Mouse (Mus musculus): ENCODE results near the gene Unc5b. TPM values are rescaled to one million over a fixed set of nuclear protein-coding genes. Genes with fewer than 3 reads are reported as not detected.

Unc5b gene
- polyA plus RNA-seq, 1 experiment from 2014 or later, result 4.2 TPM

- DNase-seq (ENCODE audit: low spot score) (no peak), ATAC-seq (replicated peaks; ENCODE audit: low FRiP score) (no peak)
- Histone ChIP-seq H3K9ac (ENCODE audit: low read depth, low read length) (no peak overlapping the region), H3K27me3 (replicated peaks; ENCODE audit: control insufficient read depth, insufficient read depth, low read length) (no peaks in the 10 kb centered on the region), H3K27ac (ENCODE audit: low read depth, low read length) (no peak overlapping the region), H3K4me3 (ENCODE audit: low read depth, low read length) (no peak overlapping the region), H3K9me3 (ENCODE audit: control insufficient read depth, low read length) (no peaks in the 10 kb centered on the region), H3K36me3 (ENCODE audit: control insufficient read depth, insufficient read depth, low read length) (no peaks in the 10 kb centered on the region), H3K4me1 (replicated peaks; ENCODE audit: control insufficient read depth, insufficient read depth, low read length) (peaks cover 7% of the 10 kb centered on the region; the same call in 1 of the 2 replicates), H3K4me2 (no peak overlapping the region)
- 75% methylated on average over 8 of the region's 8 CpGs for WGBS
Observed at GRCm38 (mm10) chr10:60733471-60733870, 97.9 kb downstream of the Unc5b start.

DNA sequence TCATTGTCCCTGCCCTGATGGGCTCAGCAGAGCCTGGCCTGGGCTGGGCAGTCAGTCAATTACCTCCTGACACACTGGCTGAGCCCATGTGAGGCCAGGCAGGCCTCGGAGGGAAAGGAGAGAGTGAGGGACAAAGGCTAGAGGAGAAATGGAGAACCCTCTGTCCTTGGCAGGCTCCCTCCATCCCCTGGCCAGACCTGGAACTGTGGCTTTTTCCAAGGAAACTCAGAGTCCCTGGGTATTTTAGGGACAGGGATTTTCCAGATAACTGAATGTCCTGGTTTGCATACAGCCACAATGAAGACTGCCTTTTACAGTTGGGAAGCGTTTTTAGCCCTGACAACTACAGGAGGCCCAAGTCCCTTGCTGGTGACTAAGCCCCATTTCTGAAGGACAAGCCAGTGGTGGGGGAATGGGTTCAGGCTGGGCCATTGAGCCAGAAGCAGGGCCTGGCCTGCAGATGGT is 99.0 kb downstream of the Unc5b start:
- Histone ChIP-seq H3K4me3 (ENCODE audit: low read depth, low read length) (no peak overlapping the region), H3K27me3 (replicated peaks; ENCODE audit: control insufficient read depth, insufficient read depth, low read length) (no peaks in the 10 kb centered on the region), H3K9ac (ENCODE audit: low read depth, low read length) (no peak overlapping the region), H3K27ac (ENCODE audit: low read depth, low read length) (no peak overlapping the region), H3K4me1 (replicated peaks; ENCODE audit: control insufficient read depth, insufficient read depth, low read length) (peaks cover 7% of the 10 kb centered on the region; the same call in 1 of the 2 replicates), H3K4me2 (no peak overlapping the region), H3K36me3 (ENCODE audit: control insufficient read depth, insufficient read depth, low read length) (no peaks in the 10 kb centered on the region), H3K9me3 (ENCODE audit: control insufficient read depth, low read length) (no peaks in the 10 kb centered on the region)
- DNase-seq (ENCODE audit: low spot score), result no peak
- WGBS, result 54% methylated on average over 2 of the region's 2 CpGs
- no peak for ATAC-seq (replicated peaks; ENCODE audit: low FRiP score)

GRCm38 (mm10) chr10:60731742-60732141 is 99.6 kb downstream of the Unc5b start:
- H3K9me3 ChIP-seq (ENCODE audit: control insufficient read depth, low read length), result no peaks in the 10 kb centered on the region
- DNase-seq (ENCODE audit: low spot score) (no peak), ATAC-seq (replicated peaks; ENCODE audit: low FRiP score) (no peak)
- H3K4me2 ChIP-seq, result no peak overlapping the region
- H3K4me3 ChIP-seq (ENCODE audit: low read depth, low read length), result no peak overlapping the region
- no peaks in the 10 kb centered on the region for H3K27me3 ChIP-seq (replicated peaks; ENCODE audit: control insufficient read depth, insufficient read depth, low read length)
- H3K9ac ChIP-seq (ENCODE audit: low read depth, low read length), result no peak overlapping the region
- H3K36me3 ChIP-seq (ENCODE audit: control insufficient read depth, insufficient read depth, low read length), result no peaks in the 10 kb centered on the region
- peaks cover 7% of the 10 kb centered on the region; the same call in 1 of the 2 replicates for H3K4me1 ChIP-seq (replicated peaks; ENCODE audit: control insufficient read depth, insufficient read depth, low read length)
- no peak overlapping the region for H3K27ac ChIP-seq (ENCODE audit: low read depth, low read length)
- WGBS, result 43% methylated on average over 5 of the region's 5 CpGs

DNA sequence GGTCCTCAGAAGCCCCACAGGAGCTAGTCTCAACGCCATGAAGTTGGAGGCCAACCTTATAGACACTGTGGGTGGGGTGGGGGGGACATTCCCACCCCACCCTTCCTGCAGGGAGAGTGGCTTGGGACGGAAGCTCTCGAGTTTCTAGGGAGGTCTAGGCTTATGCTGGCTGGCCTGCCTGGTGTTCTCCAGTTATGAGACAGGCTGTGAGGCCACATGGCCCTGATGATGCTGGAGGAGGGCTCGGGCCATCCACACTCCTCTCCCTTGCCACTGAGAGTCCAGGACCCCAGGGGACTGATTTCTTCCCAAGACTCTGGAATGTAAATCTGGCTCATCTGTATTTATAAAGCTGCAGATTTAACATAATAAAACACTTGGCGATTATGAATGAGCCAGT is 104.1 kb downstream of the Unc5b start:
- DNase-seq (ENCODE audit: low spot score), result no peak
- no peak overlapping the region for H3K9ac ChIP-seq (ENCODE audit: low read depth, low read length)
- no peaks in the 10 kb centered on the region; the same call in 1 of the 2 replicates for H3K36me3 ChIP-seq (ENCODE audit: control insufficient read depth, insufficient read depth, low read length)
- no peak overlapping the region for H3K27ac ChIP-seq (ENCODE audit: low read depth, low read length)
- no peaks in the 10 kb centered on the region for H3K27me3 ChIP-seq (replicated peaks; ENCODE audit: control insufficient read depth, insufficient read depth, low read length)
- H3K4me3 ChIP-seq (ENCODE audit: low read depth, low read length), result no peak overlapping the region
- H3K4me2 ChIP-seq, result no peak overlapping the region
- H3K9me3 ChIP-seq (ENCODE audit: control insufficient read depth, low read length), result no peaks in the 10 kb centered on the region
- 47% methylated on average over 5 of the region's 5 CpGs for WGBS
- peaks cover 3% of the 10 kb centered on the region; the same call in 1 of the 2 replicates for H3K4me1 ChIP-seq (replicated peaks; ENCODE audit: control insufficient read depth, insufficient read depth, low read length)
- ATAC-seq (replicated peaks; ENCODE audit: low FRiP score), result no peak

GRCm38 (mm10) chr10:60726896-60727295 is 104.5 kb downstream of the Unc5b start:
- Histone ChIP-seq H3K9me3 (ENCODE audit: control insufficient read depth, low read length) (no peaks in the 10 kb centered on the region), H3K36me3 (ENCODE audit: control insufficient read depth, insufficient read depth, low read length) (no peaks in the 10 kb centered on the region; the same call in 1 of the 2 replicates), H3K4me1 (replicated peaks; ENCODE audit: control insufficient read depth, insufficient read depth, low read length) (peaks cover 3% of the 10 kb centered on the region; the same call in 1 of the 2 replicates), H3K4me2 (no peak overlapping the region), H3K4me3 (ENCODE audit: low read depth, low read length) (no peak overlapping the region), H3K27me3 (replicated peaks; ENCODE audit: control insufficient read depth, insufficient read depth, low read length) (no peaks in the 10 kb centered on the region), H3K27ac (ENCODE audit: low read depth, low read length) (no peak overlapping the region), H3K9ac (ENCODE audit: low read depth, low read length) (no peak overlapping the region)
- DNase-seq (ENCODE audit: low spot score) (no peak), ATAC-seq (replicated peaks; ENCODE audit: low FRiP score) (no peak)
- WGBS, result 52% methylated on average over 3 of the region's 3 CpGs

- no peak for ATAC-seq (replicated peaks; ENCODE audit: low FRiP score)
- Histone ChIP-seq H3K4me3 (ENCODE audit: low read depth, low read length) (no peak overlapping the region), H3K36me3 (ENCODE audit: control insufficient read depth, insufficient read depth, low read length) (no peaks in the 10 kb centered on the region; the same call in 1 of the 2 replicates), H3K27ac (ENCODE audit: low read depth, low read length) (no peak overlapping the region), H3K9ac (ENCODE audit: low read depth, low read length) (no peak overlapping the region), H3K4me1 (replicated peaks; ENCODE audit: control insufficient read depth, insufficient read depth, low read length) (no peaks in the 10 kb centered on the region), H3K9me3 (ENCODE audit: control insufficient read depth, low read length) (no peaks in the 10 kb centered on the region), H3K4me2 (no peak overlapping the region), H3K27me3 (replicated peaks; ENCODE audit: control insufficient read depth, insufficient read depth, low read length) (no peaks in the 10 kb centered on the region)
- WGBS, result 65% methylated on average over 6 of the region's 6 CpGs
- no peak for DNase-seq (ENCODE audit: low spot score)
Observed at GRCm38 (mm10) chr10:60724496-60724895, 106.9 kb downstream of the Unc5b start.

DNA sequence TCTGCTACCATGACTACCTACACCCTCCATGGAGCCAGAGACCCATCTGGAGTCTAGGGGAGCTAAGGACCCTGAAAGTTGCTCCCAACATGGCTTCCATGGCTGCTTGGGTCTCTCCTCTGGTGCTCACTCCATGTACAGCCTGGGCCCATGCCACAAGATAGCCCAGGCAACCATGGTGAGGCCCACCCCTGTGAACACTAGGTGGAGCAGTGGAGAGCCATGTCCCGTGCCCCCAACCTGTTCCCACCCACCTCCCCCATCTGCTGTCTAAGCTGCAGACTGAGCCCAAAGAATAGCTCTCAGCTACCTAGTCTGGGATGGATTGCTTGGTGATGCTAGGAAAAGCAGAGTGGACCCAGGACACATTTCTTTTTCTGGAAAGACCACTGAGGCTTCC is 108.0 kb downstream of the Unc5b start:
- H3K4me2 ChIP-seq, result no peak overlapping the region
- no peaks in the 10 kb centered on the region for H3K4me1 ChIP-seq (replicated peaks; ENCODE audit: control insufficient read depth, insufficient read depth, low read length)
- no peak overlapping the region for H3K4me3 ChIP-seq (ENCODE audit: low read depth, low read length)
- no peaks in the 10 kb centered on the region for H3K27me3 ChIP-seq (replicated peaks; ENCODE audit: control insufficient read depth, insufficient read depth, low read length)
- DNase-seq (ENCODE audit: low spot score), result no peak
- ATAC-seq (replicated peaks; ENCODE audit: low FRiP score), result no peak
- H3K9ac ChIP-seq (ENCODE audit: low read depth, low read length), result no peak overlapping the region
- H3K36me3 ChIP-seq (ENCODE audit: control insufficient read depth, insufficient read depth, low read length), result no peaks in the 10 kb centered on the region; the same call in 1 of the 2 replicates
- no peaks in the 10 kb centered on the region for H3K9me3 ChIP-seq (ENCODE audit: control insufficient read depth, low read length)
- H3K27ac ChIP-seq (ENCODE audit: low read depth, low read length), result no peak overlapping the region
- WGBS, result 35% methylated on average over 1 of the region's 1 CpGs

DNA sequence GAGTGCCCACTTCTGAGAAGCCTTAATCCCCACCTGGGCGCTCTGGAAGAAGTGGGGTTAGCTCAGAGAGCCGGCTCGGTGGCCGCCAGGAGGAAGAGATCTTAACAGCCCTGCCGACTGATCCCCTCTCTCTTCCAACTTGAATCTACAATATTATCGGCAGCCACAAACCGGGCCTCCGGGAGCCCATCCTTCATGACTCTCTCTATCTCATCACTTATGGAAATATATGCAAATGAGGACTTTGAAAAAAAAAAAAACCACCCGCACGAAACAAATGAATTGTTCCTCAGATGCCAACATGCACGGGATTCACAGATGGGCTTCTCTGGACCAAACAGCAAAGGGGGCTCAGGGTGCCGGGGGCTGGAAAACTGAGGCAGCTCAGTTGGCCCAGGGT is 109.7 kb downstream of the Unc5b start:
- ATAC-seq (replicated peaks; ENCODE audit: low FRiP score) (no peak), DNase-seq (ENCODE audit: low spot score) (no peak)
- H3K36me3 ChIP-seq (ENCODE audit: control insufficient read depth, insufficient read depth, low read length), result no peaks in the 10 kb centered on the region; the same call in 1 of the 2 replicates
- no peaks in the 10 kb centered on the region for H3K9me3 ChIP-seq (ENCODE audit: control insufficient read depth, low read length)
- no peaks in the 10 kb centered on the region for H3K27me3 ChIP-seq (replicated peaks; ENCODE audit: control insufficient read depth, insufficient read depth, low read length)
- no peak overlapping the region for H3K4me2 ChIP-seq
- no peak overlapping the region for H3K27ac ChIP-seq (ENCODE audit: low read depth, low read length)
- H3K4me3 ChIP-seq (ENCODE audit: low read depth, low read length), result no peak overlapping the region
- H3K4me1 ChIP-seq (replicated peaks; ENCODE audit: control insufficient read depth, insufficient read depth, low read length), result no peaks in the 10 kb centered on the region
- 50% methylated on average over 12 of the region's 12 CpGs for WGBS
- no peak overlapping the region for H3K9ac ChIP-seq (ENCODE audit: low read depth, low read length)

DNA sequence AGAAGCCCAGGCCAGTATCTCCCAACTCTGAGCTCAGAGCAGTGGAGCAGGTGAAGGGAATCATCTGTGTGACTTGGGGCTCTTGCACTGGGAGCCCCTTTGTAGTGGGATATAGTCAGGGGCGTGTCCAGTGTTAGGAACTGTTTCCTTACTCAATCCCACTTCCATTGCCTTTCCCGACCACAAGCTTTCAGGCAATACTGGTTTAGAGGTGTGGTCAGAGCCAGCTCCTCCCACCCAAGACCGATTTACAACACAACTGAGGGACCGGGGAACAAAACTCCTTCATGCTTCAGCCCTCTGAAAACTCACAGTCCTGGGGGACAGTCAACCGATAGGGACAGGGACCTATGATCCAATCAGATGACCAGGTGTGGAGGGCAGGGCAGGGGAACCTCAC is 110.9 kb downstream of the Unc5b start:
- H3K36me3 ChIP-seq (ENCODE audit: control insufficient read depth, insufficient read depth, low read length), result no peaks in the 10 kb centered on the region; the same call in 1 of the 2 replicates
- whole genome bisulfite sequencing, result 78% methylated on average over 5 of the region's 5 CpGs
- ATAC-seq (replicated peaks; ENCODE audit: low FRiP score), result no peak

More for the DNA sequence above, 110.9 kb downstream of the Unc5b start:
- H3K27ac ChIP-seq (ENCODE audit: low read depth, low read length), result no peak overlapping the region
- H3K27me3 ChIP-seq (replicated peaks; ENCODE audit: control insufficient read depth, insufficient read depth, low read length), result no peaks in the 10 kb centered on the region
- H3K9ac ChIP-seq (ENCODE audit: low read depth, low read length), result no peak overlapping the region
- no peaks in the 10 kb centered on the region for H3K9me3 ChIP-seq (ENCODE audit: control insufficient read depth, low read length)
- DNase-seq (ENCODE audit: low spot score), result no peak
- H3K4me2 ChIP-seq, result no peak overlapping the region
- no peaks in the 10 kb centered on the region for H3K4me1 ChIP-seq (replicated peaks; ENCODE audit: control insufficient read depth, insufficient read depth, low read length)
- no peak overlapping the region for H3K4me3 ChIP-seq (ENCODE audit: low read depth, low read length)
